Mouse (Mus musculus): ENCODE measurements around the gene Thrb. TPM values are rescaled to one million over a fixed set of nuclear protein-coding genes. Genes with fewer than 3 reads are reported as not detected.

The Thrb gene
- total RNA-seq, 1 experiment from 2014 or later = not detected

GRCm38 (mm10) chr14:17697920-17698632 is 38.0 kb downstream of the Thrb start:
- ATAC-seq (replicated peaks; ENCODE audit: insufficient number of reproducible peaks, low FRiP score, low TSS enrichment, poor library complexity, severe bottlenecking) = no peak

GRCm38 (mm10) chr14:17700228-17700627 is 40.2 kb downstream of the Thrb start:
- no peak for ATAC-seq (replicated peaks; ENCODE audit: insufficient number of reproducible peaks, low FRiP score, low TSS enrichment, poor library complexity, severe bottlenecking)

DNA sequence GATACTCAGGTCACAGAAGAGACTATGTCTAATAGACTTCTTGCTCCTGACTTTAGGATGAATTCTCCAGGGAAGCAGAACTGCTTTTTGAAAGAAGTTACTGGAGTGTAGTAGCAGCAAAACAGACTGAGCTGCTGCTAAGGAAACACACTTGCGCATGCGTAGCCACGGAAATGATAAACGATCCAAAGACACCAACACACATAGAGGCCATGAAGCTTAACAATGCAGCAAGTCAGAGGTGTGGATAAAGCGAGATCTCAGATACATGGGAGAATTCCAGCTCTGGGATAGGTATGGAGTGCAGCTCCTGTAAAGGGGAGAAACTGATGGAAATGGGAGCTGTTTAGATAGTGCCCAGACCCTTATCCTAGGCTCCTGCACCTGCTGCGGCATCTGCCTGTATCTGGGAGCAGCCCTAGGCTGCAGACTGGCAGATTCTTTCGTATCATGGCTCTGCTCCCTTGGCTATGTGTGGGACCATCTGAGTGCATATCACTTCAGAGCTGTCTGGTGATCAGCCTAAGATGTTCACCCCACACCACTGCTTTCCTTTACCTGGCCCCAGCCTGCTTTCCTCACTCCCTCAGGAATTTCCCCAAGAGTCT is 53.3 kb downstream of the Thrb start:
- no peak for ATAC-seq (replicated peaks; ENCODE audit: insufficient number of reproducible peaks, low FRiP score, low TSS enrichment, poor library complexity, severe bottlenecking)

DNA sequence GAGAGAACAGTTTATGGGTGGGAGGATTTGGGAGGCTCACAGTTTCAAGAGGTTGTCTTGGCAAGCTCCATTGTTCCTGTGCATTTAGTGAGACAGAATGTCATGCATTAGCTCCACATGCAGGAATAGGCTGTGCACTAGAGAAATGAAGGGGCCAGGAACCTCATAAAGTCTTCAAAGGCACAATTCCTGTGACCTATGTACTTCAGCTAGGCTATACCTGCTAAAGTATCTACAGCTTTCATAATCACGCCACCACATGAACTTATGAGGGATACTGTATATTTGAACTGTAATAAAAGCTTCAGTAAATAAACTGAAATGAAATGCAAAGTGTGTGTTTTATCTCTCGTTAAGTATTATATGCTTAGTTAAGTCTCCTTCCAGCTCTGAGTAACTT is 59.4 kb downstream of the Thrb start:
- no peak for ATAC-seq (replicated peaks; ENCODE audit: insufficient number of reproducible peaks, low FRiP score, low TSS enrichment, poor library complexity, severe bottlenecking)

GRCm38 (mm10) chr14:17722824-17723445 is 62.9 kb downstream of the Thrb start:
- no peak for ATAC-seq (replicated peaks; ENCODE audit: insufficient number of reproducible peaks, low FRiP score, low TSS enrichment, poor library complexity, severe bottlenecking)

DNA sequence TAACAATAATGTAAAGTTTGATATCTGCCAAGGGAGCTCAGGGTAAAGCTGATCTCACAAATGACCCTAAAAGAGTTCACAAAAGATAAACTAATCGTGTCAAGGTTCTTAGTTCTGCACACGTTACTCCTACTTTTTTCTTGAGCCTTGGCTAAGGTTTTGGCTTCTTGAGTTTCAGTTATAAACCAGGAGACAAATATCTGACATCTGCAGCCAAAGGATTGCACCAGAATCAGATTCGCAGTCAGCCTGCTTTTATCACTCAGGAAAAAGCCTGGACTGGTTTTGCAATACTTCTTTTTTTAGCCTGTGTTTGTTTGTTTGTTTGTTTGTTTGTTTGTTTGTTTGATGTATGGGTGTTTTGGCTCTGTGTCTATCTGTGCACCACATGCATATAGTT is 64.5 kb downstream of the Thrb start:
- ATAC-seq (replicated peaks; ENCODE audit: insufficient number of reproducible peaks, low FRiP score, low TSS enrichment, poor library complexity, severe bottlenecking) = no peak

DNA sequence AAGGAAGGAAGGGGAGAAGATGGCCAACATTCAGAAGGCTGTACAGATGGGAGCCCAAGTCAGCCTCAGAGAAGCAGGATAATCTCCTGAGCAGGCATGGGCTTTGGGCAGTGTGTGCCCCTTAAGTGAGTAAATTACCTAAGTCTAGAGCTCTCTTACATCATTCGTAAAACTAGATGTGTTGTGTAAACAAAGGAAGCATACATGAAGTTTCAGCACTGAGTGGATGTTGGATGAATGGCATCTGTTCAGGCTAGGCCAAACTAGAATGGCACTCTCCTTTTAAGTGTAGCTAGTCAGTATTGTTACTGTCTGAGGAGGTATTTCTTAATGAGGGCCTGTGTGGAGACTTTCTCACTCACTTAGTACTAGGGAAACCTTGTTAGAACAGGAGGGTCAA is 66.8 kb downstream of the Thrb start:
- no peak for ATAC-seq (replicated peaks; ENCODE audit: insufficient number of reproducible peaks, low FRiP score, low TSS enrichment, poor library complexity, severe bottlenecking)

DNA sequence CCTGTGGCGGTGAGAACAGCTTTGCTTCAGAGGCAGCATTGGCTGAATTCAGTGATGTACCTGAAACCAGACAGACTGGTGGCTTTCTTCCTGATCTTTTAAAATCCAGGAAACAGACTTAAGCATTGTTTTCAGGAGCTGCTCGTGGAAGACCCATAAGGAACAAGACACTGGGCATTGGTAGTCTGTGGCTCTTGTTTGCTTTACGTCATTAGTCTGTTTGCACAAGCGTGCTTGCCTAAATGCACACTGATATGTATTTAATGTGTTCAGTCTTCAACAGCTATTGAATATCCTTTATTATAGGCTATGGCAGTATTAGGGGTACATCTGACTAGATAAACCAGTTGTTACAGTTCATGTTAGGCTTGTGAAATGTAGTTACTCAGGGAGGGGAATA is 67.8 kb downstream of the Thrb start:
- ATAC-seq (replicated peaks; ENCODE audit: insufficient number of reproducible peaks, low FRiP score, low TSS enrichment, poor library complexity, severe bottlenecking) = no peak

DNA sequence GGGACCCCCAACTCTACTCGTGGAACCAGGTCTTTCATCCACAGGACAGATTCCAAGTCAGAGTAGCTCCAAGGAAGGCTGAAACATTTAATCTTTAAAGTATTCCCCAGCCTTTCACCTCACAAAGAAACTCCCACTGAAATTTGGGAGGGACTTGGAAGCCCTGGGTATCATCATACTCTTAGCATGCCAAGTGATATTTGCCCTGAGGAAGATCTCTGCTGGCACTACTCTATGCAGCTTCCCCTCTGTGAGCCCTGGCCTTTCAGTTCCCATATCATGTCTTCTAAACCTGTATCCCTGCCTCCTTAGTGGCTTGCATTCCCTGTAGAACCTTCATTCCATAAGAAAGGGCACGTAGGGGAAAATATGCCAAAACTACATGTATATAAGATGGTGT is 68.8 kb downstream of the Thrb start:
- ATAC-seq (replicated peaks; ENCODE audit: insufficient number of reproducible peaks, low FRiP score, low TSS enrichment, poor library complexity, severe bottlenecking) = no peak

GRCm38 (mm10) chr14:17731020-17731419 is 71.0 kb downstream of the Thrb start:
- no peak for ATAC-seq (replicated peaks; ENCODE audit: insufficient number of reproducible peaks, low FRiP score, low TSS enrichment, poor library complexity, severe bottlenecking)

- no peak for ATAC-seq (replicated peaks; ENCODE audit: insufficient number of reproducible peaks, low FRiP score, low TSS enrichment, poor library complexity, severe bottlenecking)
These were observed 73.2 kb downstream of the Thrb start for GRCm38 (mm10) chr14:17733077-17733778.

DNA sequence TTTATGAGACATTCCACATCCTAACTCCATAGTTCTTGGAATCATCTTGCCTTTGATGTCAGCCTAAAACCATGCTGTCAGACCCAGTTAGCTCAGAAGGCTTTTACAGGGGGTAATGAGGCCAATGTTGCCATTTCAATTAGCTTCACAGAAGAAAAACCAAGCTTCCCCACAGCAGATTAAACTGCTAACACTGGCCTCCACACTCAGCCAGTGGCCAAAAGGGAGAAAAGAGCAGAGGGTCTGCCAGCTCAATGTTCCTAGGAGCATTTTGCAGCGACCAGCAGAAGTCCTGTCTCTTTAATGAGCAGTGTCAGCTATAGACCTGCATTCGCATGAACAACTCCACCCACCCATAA is 73.7 kb downstream of the Thrb start:
- ATAC-seq (replicated peaks; ENCODE audit: insufficient number of reproducible peaks, low FRiP score, low TSS enrichment, poor library complexity, severe bottlenecking) = no peak

DNA sequence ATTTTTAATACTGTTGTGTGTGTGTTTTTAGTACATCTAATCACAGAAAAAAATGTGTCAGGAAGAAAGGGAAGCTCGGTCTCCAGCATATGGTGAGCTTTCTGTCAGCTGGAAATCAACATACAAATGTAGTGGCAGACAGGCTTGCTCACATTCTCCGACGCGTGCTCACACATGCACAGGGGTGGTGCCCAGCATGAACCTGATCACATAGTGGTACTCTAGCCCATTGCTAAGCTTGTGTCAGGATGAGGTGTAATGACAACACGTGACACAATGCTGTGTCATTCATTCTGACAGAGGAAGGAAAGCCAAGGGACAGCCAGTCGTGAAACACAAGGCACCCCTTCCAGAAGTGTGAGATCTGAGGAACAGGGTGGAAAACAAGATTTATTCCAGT is 75.4 kb downstream of the Thrb start:
- no peak for ATAC-seq (replicated peaks; ENCODE audit: insufficient number of reproducible peaks, low FRiP score, low TSS enrichment, poor library complexity, severe bottlenecking)

GRCm38 (mm10) chr14:17740903-17741302 is 80.8 kb downstream of the Thrb start:
- no peak for ATAC-seq (replicated peaks; ENCODE audit: insufficient number of reproducible peaks, low FRiP score, low TSS enrichment, poor library complexity, severe bottlenecking)

DNA sequence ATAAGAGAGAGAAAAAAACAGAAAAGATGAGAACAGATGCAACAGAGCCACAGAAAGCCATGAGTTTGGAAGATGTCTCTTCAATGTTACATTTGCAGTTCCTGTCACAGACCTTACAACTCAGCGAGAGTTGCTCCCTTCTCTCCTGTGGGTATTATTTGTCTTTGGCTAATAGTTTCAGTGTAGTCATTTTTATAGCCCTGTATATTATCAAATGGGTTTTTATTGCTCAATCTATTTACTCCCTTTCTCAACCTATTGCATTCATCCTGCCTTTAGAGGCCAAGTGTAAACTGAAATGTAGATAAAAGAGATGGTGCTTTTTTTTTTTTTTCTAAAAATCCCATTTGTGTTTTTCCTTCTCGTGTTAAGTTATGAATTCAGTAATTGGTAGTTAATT is 82.2 kb downstream of the Thrb start:
- ATAC-seq (replicated peaks; ENCODE audit: insufficient number of reproducible peaks, low FRiP score, low TSS enrichment, poor library complexity, severe bottlenecking) = no peak

DNA sequence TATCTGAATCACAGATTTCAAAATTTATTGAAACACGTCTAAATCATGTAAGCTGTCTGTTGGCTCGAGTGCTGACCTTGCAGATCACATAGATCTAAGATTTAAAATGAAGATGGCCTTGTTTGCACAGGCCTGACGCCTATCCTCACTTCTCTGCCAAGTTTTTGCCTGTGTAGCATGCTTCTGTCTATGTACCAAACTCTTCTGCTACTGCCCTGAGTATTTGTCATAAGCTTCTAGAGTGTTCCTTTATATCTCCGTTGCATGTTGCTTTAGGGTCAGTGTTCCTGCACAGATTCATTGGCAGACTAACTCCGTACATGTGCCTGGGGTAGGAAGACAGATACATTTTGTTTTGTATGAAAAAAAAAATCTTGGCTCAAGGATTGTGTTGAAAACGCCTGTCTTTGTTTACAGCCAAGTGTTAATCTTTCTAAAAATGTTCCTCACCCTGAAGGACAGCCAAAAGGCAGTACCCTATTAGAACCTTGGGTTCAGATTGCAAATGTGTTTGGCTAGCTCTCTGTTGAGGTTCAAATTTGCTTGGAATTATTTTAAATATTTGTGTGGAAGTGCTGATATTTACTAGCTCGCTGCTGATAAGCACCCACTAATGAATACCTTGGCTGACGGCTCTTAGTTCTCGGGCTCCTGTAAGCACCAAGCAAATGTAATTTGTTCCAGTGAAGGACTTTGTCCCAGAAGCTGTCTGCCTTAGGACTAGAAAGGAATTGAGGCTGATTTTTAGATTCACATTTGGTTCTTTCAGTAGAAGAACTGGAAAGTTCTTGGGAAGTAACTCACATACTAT is 83.0 kb downstream of the Thrb start:
- ATAC-seq (replicated peaks; ENCODE audit: insufficient number of reproducible peaks, low FRiP score, low TSS enrichment, poor library complexity, severe bottlenecking) = no peak

DNA sequence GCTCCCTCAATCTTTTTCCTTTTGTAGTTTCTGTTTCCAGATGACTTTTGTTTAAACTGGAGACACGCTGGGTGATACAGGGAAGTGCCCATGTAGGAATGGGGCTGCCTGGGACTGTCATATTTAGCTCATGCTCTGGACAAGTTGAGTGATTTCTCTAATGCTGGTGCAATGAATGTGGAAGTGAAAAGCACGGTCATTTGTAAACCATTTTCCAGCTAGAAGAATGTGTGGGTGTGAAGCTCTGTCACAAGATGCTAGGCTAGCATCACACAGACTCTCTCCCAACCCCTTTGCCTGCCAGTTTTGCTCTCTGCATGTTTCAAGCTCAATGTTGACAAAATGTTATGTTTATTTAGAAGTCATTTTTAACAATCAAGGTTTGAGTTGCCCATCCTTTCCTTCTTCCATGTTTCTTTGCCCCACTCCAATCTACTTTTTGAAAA is 83.7 kb downstream of the Thrb start:
- no peak for ATAC-seq (replicated peaks; ENCODE audit: insufficient number of reproducible peaks, low FRiP score, low TSS enrichment, poor library complexity, severe bottlenecking)

DNA sequence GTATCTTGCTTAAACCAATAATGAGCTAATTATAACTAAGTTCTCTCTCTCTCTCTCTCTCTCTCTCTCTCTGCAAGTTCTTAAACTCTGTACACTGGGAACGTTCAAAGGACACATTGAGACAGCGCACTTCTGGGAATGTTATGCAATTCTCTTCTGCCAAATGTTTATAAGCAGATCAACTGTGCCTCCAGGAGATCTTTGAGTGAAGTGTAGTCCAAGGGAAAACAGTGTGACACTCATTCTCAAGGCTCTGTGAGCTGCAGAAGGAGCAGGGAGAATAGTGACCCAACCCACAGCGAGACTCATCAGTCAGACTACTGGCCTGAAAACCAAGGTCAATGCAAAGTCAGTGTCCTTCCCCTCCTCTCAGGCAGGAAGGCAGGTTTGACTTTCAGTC is 87.9 kb downstream of the Thrb start:
- ATAC-seq (replicated peaks; ENCODE audit: insufficient number of reproducible peaks, low FRiP score, low TSS enrichment, poor library complexity, severe bottlenecking) = no peak

- no peak for ATAC-seq (replicated peaks; ENCODE audit: insufficient number of reproducible peaks, low FRiP score, low TSS enrichment, poor library complexity, severe bottlenecking)
These were observed 88.9 kb downstream of the Thrb start for GRCm38 (mm10) chr14:17748945-17749344.

Data from monocyte, adult 5-6 weeks (primary cell).